Mouse (Mus musculus): ENCODE data around the gene Baiap2. TPM values are rescaled to one million over a fixed set of nuclear protein-coding genes. Genes with fewer than 3 reads are reported as not detected.

Gene Baiap2
- polyA plus RNA-seq, 1 experiment from 2014 or later = 9.7 TPM

DNA sequence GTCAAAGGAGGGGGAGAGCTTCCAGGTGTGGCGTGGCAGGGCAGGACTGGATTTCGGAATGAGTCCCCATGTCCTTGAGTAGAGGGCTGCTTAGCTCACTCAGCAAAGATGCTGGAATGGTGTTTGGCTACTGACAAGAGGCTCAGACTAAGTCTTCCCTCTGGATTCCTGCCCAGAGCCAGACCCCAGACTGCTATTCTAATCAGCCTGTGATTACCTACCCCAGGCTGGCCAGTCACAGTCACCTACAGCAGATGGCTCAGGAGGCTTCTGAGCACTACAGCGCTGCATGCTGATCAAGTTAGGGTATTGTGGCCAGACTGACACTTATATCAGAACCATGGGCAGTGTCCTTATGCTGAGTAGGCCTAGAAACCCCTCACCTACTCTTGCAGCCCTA lies 39.7 kb downstream of the Baiap2 start:
- DNase-seq (ENCODE audit: low spot score) (no peak), ATAC-seq (replicated peaks; ENCODE audit: low FRiP score) (no peak)
- Histone ChIP-seq H3K4me1 (replicated peaks; ENCODE audit: control insufficient read depth, insufficient read depth, low read length) (no peaks in the 10 kb centered on the region; the same call in 1 of the 2 replicates), H3K9me3 (ENCODE audit: control insufficient read depth, low read length) (no peaks in the 10 kb centered on the region), H3K27ac (ENCODE audit: low read depth, low read length) (no peak overlapping the region), H3K4me3 (ENCODE audit: low read depth, low read length) (no peak overlapping the region), H3K27me3 (replicated peaks; ENCODE audit: control insufficient read depth, insufficient read depth, low read length) (no peaks in the 10 kb centered on the region), H3K4me2 (no peak overlapping the region), H3K36me3 (ENCODE audit: control insufficient read depth, insufficient read depth, low read length) (no peaks in the 10 kb centered on the region), H3K9ac (ENCODE audit: low read depth, low read length) (no peak overlapping the region)
- WGBS = 92% methylated on average over 3 of the region's 3 CpGs

DNA sequence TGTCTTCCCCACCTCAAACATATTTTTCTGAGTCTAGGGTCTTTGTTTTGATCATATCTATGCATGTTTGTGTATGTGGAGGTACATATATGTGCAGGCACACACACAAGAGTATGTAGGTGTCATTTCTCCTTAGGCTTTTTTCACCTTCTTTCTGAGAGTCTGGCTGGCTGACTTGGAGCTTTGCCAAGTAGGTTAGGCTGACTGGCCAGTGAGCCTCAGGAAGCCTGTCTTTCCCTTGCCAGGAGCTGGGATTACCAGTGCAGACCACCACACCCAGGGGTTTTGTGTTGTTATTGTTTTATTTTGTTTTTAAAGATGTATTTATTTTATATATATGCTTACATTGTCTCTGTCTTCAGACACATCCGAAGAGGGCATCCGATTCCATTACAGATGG lies 40.6 kb downstream of the Baiap2 start:
- Histone ChIP-seq H3K27ac (ENCODE audit: low read depth, low read length) (no peak overlapping the region), H3K9me3 (ENCODE audit: control insufficient read depth, low read length) (no peaks in the 10 kb centered on the region), H3K27me3 (replicated peaks; ENCODE audit: control insufficient read depth, insufficient read depth, low read length) (no peaks in the 10 kb centered on the region), H3K4me1 (replicated peaks; ENCODE audit: control insufficient read depth, insufficient read depth, low read length) (no peaks in the 10 kb centered on the region; the same call in 1 of the 2 replicates), H3K4me3 (ENCODE audit: low read depth, low read length) (no peak overlapping the region), H3K9ac (ENCODE audit: low read depth, low read length) (no peak overlapping the region), H3K4me2 (no peak overlapping the region), H3K36me3 (ENCODE audit: control insufficient read depth, insufficient read depth, low read length) (no peaks in the 10 kb centered on the region)
- 88% methylated on average over 2 of the region's 2 CpGs for WGBS
- ATAC-seq (replicated peaks; ENCODE audit: low FRiP score) = no peak
- no peak for DNase-seq (ENCODE audit: low spot score)

DNA sequence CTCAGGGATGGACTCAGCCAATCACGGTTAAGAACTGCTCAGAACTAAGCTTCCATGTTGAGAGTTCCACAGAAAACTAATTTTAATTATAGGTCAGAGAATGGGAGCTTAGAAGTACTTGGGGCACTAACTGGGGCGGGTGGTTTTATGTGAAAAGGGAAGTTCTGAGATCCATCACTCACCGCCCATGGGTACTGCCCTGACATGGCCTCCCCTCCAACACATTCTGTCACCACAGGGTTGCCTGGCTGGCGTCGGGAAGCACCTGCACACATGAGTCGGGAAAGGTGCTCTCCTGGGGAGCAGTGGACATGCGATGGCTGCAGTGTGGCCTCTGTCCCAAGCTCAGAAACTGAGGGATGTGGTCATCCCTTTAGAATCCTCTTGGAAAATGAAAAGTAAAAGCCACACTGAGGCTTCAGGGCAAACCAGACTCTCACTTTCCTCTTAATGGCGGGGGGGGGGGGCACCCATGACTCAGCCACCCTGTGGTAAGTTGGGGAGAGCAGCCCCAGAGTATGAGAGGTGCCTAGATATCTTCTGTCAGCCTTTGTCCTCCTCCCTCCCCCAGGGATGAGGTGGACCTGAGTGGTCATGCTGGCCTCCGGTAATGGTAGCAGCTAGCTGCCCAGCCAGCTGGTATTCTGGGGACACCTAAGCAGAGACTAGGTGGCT lies 44.3 kb downstream of the Baiap2 start:
- H3K4me3 ChIP-seq (ENCODE audit: low read depth, low read length) = no peak overlapping the region
- WGBS = 72% methylated on average over 9 of the region's 9 CpGs
- H3K27ac ChIP-seq (ENCODE audit: low read depth, low read length) = no peak overlapping the region
- no peak overlapping the region for H3K9ac ChIP-seq (ENCODE audit: low read depth, low read length)
- H3K36me3 ChIP-seq (ENCODE audit: control insufficient read depth, insufficient read depth, low read length) = no peaks in the 10 kb centered on the region
- H3K27me3 ChIP-seq (replicated peaks; ENCODE audit: control insufficient read depth, insufficient read depth, low read length) = no peaks in the 10 kb centered on the region
- H3K4me1 ChIP-seq (replicated peaks; ENCODE audit: control insufficient read depth, insufficient read depth, low read length) = peaks cover 3% of the 10 kb centered on the region
- ATAC-seq (replicated peaks; ENCODE audit: low FRiP score) (no peak), DNase-seq (ENCODE audit: low spot score) (no peak)
- no peaks in the 10 kb centered on the region for H3K9me3 ChIP-seq (ENCODE audit: control insufficient read depth, low read length)
- H3K4me2 ChIP-seq = no peak overlapping the region

DNA sequence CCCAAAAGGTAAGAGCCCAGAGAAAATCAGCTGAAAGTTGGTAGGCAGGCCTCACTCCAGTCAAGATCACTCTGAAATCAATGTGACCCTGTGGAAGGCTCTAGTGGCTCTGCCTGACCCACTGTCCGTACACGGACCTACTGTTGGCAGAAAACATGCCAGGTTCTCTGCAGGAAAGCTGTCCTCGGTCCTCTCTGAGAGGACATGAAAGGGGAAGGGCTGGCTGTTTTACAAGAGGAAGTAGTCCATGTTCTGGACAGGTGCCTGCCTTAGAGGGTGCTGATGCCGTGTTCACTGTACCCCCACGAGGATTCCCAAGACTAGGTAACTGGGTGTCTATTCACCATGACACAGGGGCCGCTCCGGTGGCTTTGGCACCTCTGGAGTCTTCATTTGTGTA lies 45.3 kb downstream of the Baiap2 start:
- H3K9me3 ChIP-seq (ENCODE audit: control insufficient read depth, low read length) = no peaks in the 10 kb centered on the region
- 80% methylated on average over 7 of the region's 7 CpGs for WGBS
- H3K4me1 ChIP-seq (replicated peaks; ENCODE audit: control insufficient read depth, insufficient read depth, low read length) = peaks cover 3% of the 10 kb centered on the region
- no peaks in the 10 kb centered on the region for H3K27me3 ChIP-seq (replicated peaks; ENCODE audit: control insufficient read depth, insufficient read depth, low read length)
- H3K9ac ChIP-seq (ENCODE audit: low read depth, low read length) = no peak overlapping the region
- no peak overlapping the region for H3K4me3 ChIP-seq (ENCODE audit: low read depth, low read length)
- no peaks in the 10 kb centered on the region for H3K36me3 ChIP-seq (ENCODE audit: control insufficient read depth, insufficient read depth, low read length)
- DNase-seq (ENCODE audit: low spot score) (no peak), ATAC-seq (replicated peaks; ENCODE audit: low FRiP score) (no peak)
- no peak overlapping the region for H3K27ac ChIP-seq (ENCODE audit: low read depth, low read length)
- H3K4me2 ChIP-seq = no peak overlapping the region

DNA sequence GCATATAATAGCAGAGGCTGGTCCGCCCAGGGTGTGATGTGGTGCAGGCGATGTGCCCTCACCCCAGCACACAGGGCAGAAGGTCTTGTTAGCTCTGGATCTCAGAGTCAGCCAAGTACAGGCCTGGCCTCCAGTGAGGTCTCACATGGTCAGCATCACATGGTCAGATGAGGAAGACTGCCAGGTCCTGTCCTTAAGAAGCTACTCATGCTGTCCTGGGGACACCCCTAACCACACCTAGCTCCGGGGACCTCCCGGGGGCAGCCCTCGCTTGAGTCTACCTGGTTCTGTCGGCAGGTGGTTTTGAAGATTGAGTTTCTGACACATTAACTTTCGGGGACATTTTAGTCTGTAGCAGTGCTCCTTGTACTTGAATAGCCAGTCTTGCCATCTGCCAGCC lies 45.8 kb downstream of the Baiap2 start:
- Histone ChIP-seq H3K4me1 (replicated peaks; ENCODE audit: control insufficient read depth, insufficient read depth, low read length) (peaks cover 3% of the 10 kb centered on the region), H3K36me3 (ENCODE audit: control insufficient read depth, insufficient read depth, low read length) (no peaks in the 10 kb centered on the region), H3K9me3 (ENCODE audit: control insufficient read depth, low read length) (no peaks in the 10 kb centered on the region), H3K27ac (ENCODE audit: low read depth, low read length) (no peak overlapping the region), H3K27me3 (replicated peaks; ENCODE audit: control insufficient read depth, insufficient read depth, low read length) (no peaks in the 10 kb centered on the region), H3K9ac (ENCODE audit: low read depth, low read length) (no peak overlapping the region), H3K4me2 (no peak overlapping the region), H3K4me3 (ENCODE audit: low read depth, low read length) (no peak overlapping the region)
- 86% methylated on average over 7 of the region's 7 CpGs for WGBS
- DNase-seq (ENCODE audit: low spot score) (no peak), ATAC-seq (replicated peaks; ENCODE audit: low FRiP score) (no peak)

- H3K9ac ChIP-seq (ENCODE audit: low read depth, low read length) = no peak overlapping the region
- no peak for DNase-seq (ENCODE audit: low spot score)
These were observed 46.6 kb downstream of the Baiap2 start for GRCm38 (mm10) chr11:119989115-119989564.

GRCm38 (mm10) chr11:119990658-119991337 lies 48.2 kb downstream of the Baiap2 start:
- H3K4me3 ChIP-seq (ENCODE audit: low read depth, low read length) = no peak overlapping the region
- H3K27me3 ChIP-seq (replicated peaks; ENCODE audit: control insufficient read depth, insufficient read depth, low read length) = no peaks in the 10 kb centered on the region
- no peak overlapping the region for H3K27ac ChIP-seq (ENCODE audit: low read depth, low read length)
- peaks cover 3% of the 10 kb centered on the region for H3K4me1 ChIP-seq (replicated peaks; ENCODE audit: control insufficient read depth, insufficient read depth, low read length)
- no peak for DNase-seq (ENCODE audit: low spot score)
- WGBS = 58% methylated on average over 10 of the region's 10 CpGs
- H3K36me3 ChIP-seq (ENCODE audit: control insufficient read depth, insufficient read depth, low read length) = no peaks in the 10 kb centered on the region
- peak overlapping the region; percentile 33 for H3K4me2 ChIP-seq
- no peaks in the 10 kb centered on the region for H3K9me3 ChIP-seq (ENCODE audit: control insufficient read depth, low read length)
- ATAC-seq (replicated peaks; ENCODE audit: low FRiP score) = 0 out of 2 replicates have a peak, but pooled peaks have one; percentile 7
- H3K9ac ChIP-seq (ENCODE audit: low read depth, low read length) = no peak overlapping the region

More at GRCm38 (mm10) chr11:119989115-119989564, 46.6 kb downstream of the Baiap2 start:
- Histone ChIP-seq H3K4me1 (replicated peaks; ENCODE audit: control insufficient read depth, insufficient read depth, low read length) (peaks cover 3% of the 10 kb centered on the region), H3K27ac (ENCODE audit: low read depth, low read length) (no peak overlapping the region), H3K4me3 (ENCODE audit: low read depth, low read length) (no peak overlapping the region), H3K4me2 (no peak overlapping the region), H3K36me3 (ENCODE audit: control insufficient read depth, insufficient read depth, low read length) (no peaks in the 10 kb centered on the region), H3K27me3 (replicated peaks; ENCODE audit: control insufficient read depth, insufficient read depth, low read length) (no peaks in the 10 kb centered on the region), H3K9me3 (ENCODE audit: control insufficient read depth, low read length) (no peaks in the 10 kb centered on the region)
- no peak for ATAC-seq (replicated peaks; ENCODE audit: low FRiP score)
- WGBS = 65% methylated on average over 10 of the region's 10 CpGs

GRCm38 (mm10) chr11:119991338-119991678 lies 48.7 kb downstream of the Baiap2 start:
- Histone ChIP-seq H3K9ac (ENCODE audit: low read depth, low read length) (no peak overlapping the region), H3K4me2 (peak overlapping the region; percentile 33), H3K27ac (ENCODE audit: low read depth, low read length) (no peak overlapping the region), H3K36me3 (ENCODE audit: control insufficient read depth, insufficient read depth, low read length) (no peaks in the 10 kb centered on the region), H3K4me1 (replicated peaks; ENCODE audit: control insufficient read depth, insufficient read depth, low read length) (peaks cover 3% of the 10 kb centered on the region), H3K4me3 (ENCODE audit: low read depth, low read length) (no peak overlapping the region), H3K27me3 (replicated peaks; ENCODE audit: control insufficient read depth, insufficient read depth, low read length) (no peaks in the 10 kb centered on the region), H3K9me3 (ENCODE audit: control insufficient read depth, low read length) (no peaks in the 10 kb centered on the region)
- DNase-seq (ENCODE audit: low spot score) (peak; percentile 85), ATAC-seq (replicated peaks; ENCODE audit: low FRiP score) (peak; percentile 56)
- 8% methylated on average over 10 of the region's 10 CpGs for WGBS

DNA sequence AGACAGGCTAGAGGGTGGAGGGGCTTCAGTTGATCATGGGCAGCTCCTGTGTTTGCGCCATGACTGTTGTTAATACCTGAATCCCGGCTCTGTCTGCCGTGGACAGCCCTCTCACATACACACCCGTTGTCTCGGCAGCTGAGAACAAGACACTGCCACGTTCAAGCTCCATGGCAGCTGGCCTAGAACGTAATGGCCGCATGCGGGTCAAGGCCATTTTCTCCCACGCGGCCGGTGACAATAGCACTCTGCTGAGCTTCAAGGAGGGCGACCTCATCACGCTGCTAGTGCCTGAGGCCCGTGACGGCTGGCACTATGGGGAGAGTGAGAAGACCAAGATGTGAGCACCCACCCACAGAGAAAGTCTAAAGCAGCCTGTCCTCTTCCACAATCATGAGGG lies 54.8 kb downstream of the Baiap2 start:
- 92% methylated on average over 16 of the region's 16 CpGs for WGBS
- Histone ChIP-seq H3K4me2 (no peak overlapping the region), H3K27me3 (replicated peaks; ENCODE audit: control insufficient read depth, insufficient read depth, low read length) (no peaks in the 10 kb centered on the region), H3K9me3 (ENCODE audit: control insufficient read depth, low read length) (no peaks in the 10 kb centered on the region), H3K9ac (ENCODE audit: low read depth, low read length) (no peak overlapping the region), H3K27ac (ENCODE audit: low read depth, low read length) (no peak overlapping the region), H3K36me3 (ENCODE audit: control insufficient read depth, insufficient read depth, low read length) (no peaks in the 10 kb centered on the region; the same call in 1 of the 2 replicates), H3K4me1 (replicated peaks; ENCODE audit: control insufficient read depth, insufficient read depth, low read length) (no peaks in the 10 kb centered on the region), H3K4me3 (ENCODE audit: low read depth, low read length) (no peak overlapping the region)
- DNase-seq (ENCODE audit: low spot score) (no peak), ATAC-seq (replicated peaks; ENCODE audit: low FRiP score) (no peak)
